Mouse (Mus musculus): ENCODE measurements at regions not wholly inside any gene's neighbourhood (a gene's known extent, or its start where the extent isn't known, plus 50 kb on each side); places are given as distances from the start of the nearest gene placed in this dataset.

DNA sequence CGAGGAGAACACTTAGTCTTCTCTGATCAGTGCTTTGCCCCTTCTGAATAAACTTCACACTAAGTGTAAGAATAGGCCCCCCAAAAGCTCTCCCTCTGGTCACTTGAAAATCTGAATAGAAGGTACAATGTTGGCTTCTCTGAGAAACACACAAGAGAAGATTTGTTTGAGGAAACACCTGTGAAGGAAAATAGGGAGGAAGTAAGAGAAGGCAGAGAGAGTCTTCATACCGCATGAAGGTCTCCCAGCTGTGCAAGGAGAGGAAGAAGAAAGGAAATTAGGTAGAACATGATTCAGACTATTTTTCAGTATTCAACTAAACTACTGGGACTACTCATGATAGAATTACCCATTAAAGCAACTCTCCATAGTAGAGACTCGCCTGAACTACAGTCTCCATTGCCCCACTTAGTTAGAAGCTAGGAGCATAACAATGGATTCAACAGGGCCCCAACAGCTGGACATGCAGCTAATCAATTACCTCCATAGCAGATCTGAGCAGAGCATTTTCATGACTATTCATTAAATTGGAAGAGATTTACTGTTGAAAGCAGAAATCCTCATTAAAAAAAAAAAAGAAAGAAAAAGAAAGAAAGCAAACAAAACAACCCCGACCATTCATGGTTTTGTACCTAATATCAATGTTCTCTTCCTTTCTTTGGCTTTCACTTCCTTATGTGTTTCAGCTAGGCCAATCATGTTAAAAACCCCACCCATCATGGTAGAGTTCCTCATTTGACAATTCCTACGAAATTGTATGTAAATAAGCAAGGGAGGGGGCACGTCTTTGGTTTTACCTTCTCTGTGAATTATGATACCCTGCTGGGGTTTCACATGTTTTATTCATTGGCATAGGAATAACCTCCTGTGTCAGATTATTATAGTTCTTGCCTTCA, 1428.3 kb upstream of the A1bg start:
- no peak for TF ChIP-seq POLR2A (IDR thresholded peaks at IDR 0.05; ENCODE audit: borderline replicate concordance, insufficient read depth, low read length)
- no peak for TF ChIP-seq CTCF (IDR thresholded peaks at IDR 0.05; ENCODE audit: borderline replicate concordance, insufficient read depth, low read depth, low read length)

Measured in cerebellum, adult 2 months (tissue).